Mouse (Mus musculus) megakaryocyte, embryonic 14.5 days (primary cell): Measurements from ENCODE around the gene Ap3b1.

Experiments
- FLI1 ChIP-seq: IDR thresholded peaks from 2 replicates; pipeline ENCODE4 v1.6.1; 2012; ENCODE audit warnings: low read length, inconsistent platforms, mixed read lengths
- GATA1 ChIP-seq: IDR thresholded peaks from 3 replicates; pipeline ENCODE4 v1.6.1; 2012; ENCODE audit warnings: mixed read lengths, low read length, inconsistent platforms, borderline replicate concordance

DNA sequence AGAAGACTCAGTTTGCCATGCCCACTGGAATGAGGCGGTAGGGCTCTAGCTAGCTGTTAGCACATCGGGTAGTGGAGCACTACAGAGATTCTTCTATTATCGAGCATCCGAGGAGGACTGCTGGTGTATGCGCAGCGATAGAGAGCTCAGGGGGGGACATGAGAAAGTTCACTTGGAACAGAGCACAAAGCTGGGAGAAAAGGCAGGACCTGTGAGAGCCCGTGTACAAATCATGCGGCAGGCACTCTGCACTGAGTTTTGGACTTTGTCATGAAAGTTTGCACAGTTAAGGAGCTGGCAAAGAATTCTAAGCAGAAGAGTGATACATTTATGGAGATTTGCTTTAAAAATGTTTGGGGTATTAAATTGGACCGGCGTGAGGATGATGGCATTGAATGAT is 11.8 kb downstream of the Ap3b1 start:
- no peak for TF ChIP-seq GATA1
- TF ChIP-seq FLI1 = no peak
